Mouse (Mus musculus) heart, embryonic 14.5 days (tissue): ENCODE data around the gene Olfml2b. TPM values are rescaled to one million over a fixed set of nuclear protein-coding genes. Genes with fewer than 3 reads are reported as not detected.

ENCODE experiments used
- ATAC-seq: fragments of 200-750 bp; cut with Nextera tagmentation; 2 replicates; pipeline ENCODE4 v1.8.0; 2017; ENCODE audit warnings: low read depth, moderate TSS enrichment; ENCODE audit not compliant: insufficient number of reproducible peaks, insufficient read depth, low FRiP score
- H3K27ac ChIP-seq, 2 experiments: fragments of 200-500 bp in 1 of 2; fragments of 300-500 bp in 1 of 2; sonication (generic) in 1 of 2; replicated peaks in 1 of 2; 2 replicates each; pipeline ENCODE4 v1.5.1; 2012 to 2014; ENCODE audit warnings: low read depth in 2 of 2, low read length in 2 of 2, control low read depth in 1 of 2, mild to moderate bottlenecking in 1 of 2, mixed read lengths in 1 of 2; ENCODE audit not compliant: control insufficient read depth in 1 of 2, insufficient read depth in 1 of 2
- H3K27me3 ChIP-seq: fragments of 300-500 bp; sonication (generic); 2 replicates; pipeline ENCODE4 v1.6.1; 2014; ENCODE audit warnings: mild to moderate bottlenecking, low read length, control low read depth; ENCODE audit not compliant: control insufficient read depth, insufficient read depth
- H3K36me3 ChIP-seq: fragments of 300-500 bp; sonication (generic); 2 replicates; pipeline ENCODE4 v1.6.1; 2014; ENCODE audit warnings: mild to moderate bottlenecking, control low read depth, low read length, mixed read lengths; ENCODE audit not compliant: control insufficient read depth, insufficient read depth
- H3K4me1 ChIP-seq, 2 experiments: fragments of 200-500 bp in 1 of 2; fragments of 300-500 bp in 1 of 2; sonication (generic) in 1 of 2; 2 replicates each; pipeline ENCODE4 v1.6.1; 2012 to 2014; ENCODE audit warnings: low read length in 2 of 2, control low read depth in 1 of 2, mixed read lengths in 1 of 2; ENCODE audit not compliant: control insufficient read depth in 2 of 2, insufficient read depth in 2 of 2
- H3K4me2 ChIP-seq: fragments of 300-500 bp; sonication (generic); 2 replicates; pipeline ENCODE4 v1.6.1; 2014; ENCODE audit warnings: mild to moderate bottlenecking, low read length
- H3K4me3 ChIP-seq, 2 experiments: fragments of 200-500 bp in 1 of 2; fragments of 300-500 bp in 1 of 2; sonication (generic) in 1 of 2; 2 replicates each; pipeline ENCODE4 v1.5.1; 2012 to 2014; ENCODE audit warnings: low read length in 2 of 2, mild to moderate bottlenecking in 2 of 2, control low read depth in 1 of 2, low read depth in 1 of 2, moderate library complexity in 1 of 2; ENCODE audit not compliant: control insufficient read depth in 1 of 2, insufficient read depth in 1 of 2
- H3K9ac ChIP-seq: fragments of 300-500 bp; sonication (generic); 2 replicates; pipeline ENCODE4 v1.6.1; 2014; ENCODE audit warnings: mild to moderate bottlenecking, low read length
- H3K9me3 ChIP-seq: fragments of 300-500 bp; sonication (generic); 2 replicates; pipeline ENCODE4 v1.6.1; 2016; ENCODE audit warnings: low read length, control low read depth; ENCODE audit not compliant: control insufficient read depth
- WGBS: fragments of 180-500 bp; shearing (Covaris S2); extraction: QIAGEN DNeasy Blood & Tissue Kit; methylation state at CpG from one replicate; pipeline ENCODE4 v1.1.7; 2014; 5-methylcytosine and 5-hydroxymethylcytosine counted together
- polyA plus RNA-seq: library from polyadenylated mRNA; unstranded; fragments of >200 nt; fragmentation: Nextera tagmentation; extraction: Ambion mirVana; gene quantifications from 2 replicates; pipeline ENCODE4 v1.2.1, GENCODE M21; 2014

The Olfml2b gene
- polyA plus RNA-seq, 1 experiment from 2014 or later, result 33.1 TPM

DNA sequence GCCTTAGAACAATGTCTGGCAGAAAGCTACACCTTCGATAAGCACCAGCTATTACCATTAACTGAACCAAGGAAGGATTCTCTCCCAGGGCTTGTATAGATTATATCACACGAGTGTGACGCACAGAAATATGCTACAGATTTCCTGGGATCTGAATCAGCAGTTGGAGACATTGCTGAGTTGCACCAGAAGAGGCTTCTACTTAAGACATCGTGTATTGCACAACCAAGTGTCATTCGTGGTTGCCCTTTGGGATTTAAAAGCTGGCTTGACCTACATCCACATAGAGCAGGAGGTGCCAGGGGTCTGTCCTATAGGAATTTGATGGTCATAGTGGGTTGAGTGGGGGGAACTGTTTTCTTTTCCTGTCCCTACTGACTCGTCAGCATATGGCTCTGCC, 58.6 kb downstream of the Olfml2b start:
- Histone ChIP-seq H3K4me2 (no peak overlapping the region), H3K9ac (no peak overlapping the region), H3K4me3 (no peak overlapping the region), H3K9me3 (no peaks in the 10 kb centered on the region), H3K36me3 (0 out of 2 replicates have a peak, but pooled peaks cover 3% of the 10 kb centered on the region), H3K27me3 (no peaks in the 10 kb centered on the region), H3K27ac (no peak overlapping the region), H3K4me1 (peaks cover 3 to 7% of the 10 kb centered on the region in 2 experiments; a peak in 3 of 4 replicates)
- 89% methylated on average over 6 of the region's 6 CpGs for WGBS
- ATAC-seq, result no peak

DNA sequence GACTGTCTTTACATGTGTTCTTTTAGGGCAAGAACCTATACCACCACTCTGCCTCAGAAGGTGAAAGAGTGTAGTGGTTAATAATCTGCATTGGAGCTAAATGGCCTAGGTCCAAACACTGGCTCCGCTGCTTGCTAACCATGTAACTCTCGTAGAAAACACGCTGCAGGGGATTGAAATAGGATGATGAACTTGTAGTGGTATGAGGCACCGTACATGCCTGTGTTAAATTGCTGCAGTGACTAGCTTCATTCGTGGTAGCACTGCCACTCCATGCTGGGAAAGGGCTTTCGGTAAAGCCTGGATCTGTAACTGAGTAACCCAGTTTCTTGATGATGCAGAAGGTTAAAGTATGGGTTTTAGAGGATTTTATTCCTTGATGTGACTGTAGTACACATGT, 59.8 kb downstream of the Olfml2b start:
- no peak for ATAC-seq
- peaks cover 10% of the 10 kb centered on the region; the same call in 1 of the 2 replicates for H3K36me3 ChIP-seq
- H3K4me2 ChIP-seq, result no peak overlapping the region
- no peak overlapping the region for H3K9ac ChIP-seq
- H3K9me3 ChIP-seq, result no peaks in the 10 kb centered on the region
- H3K27ac ChIP-seq, result no peak overlapping the region
- H3K4me1 ChIP-seq, result peaks cover 2 to 11% of the 10 kb centered on the region in 2 experiments; a peak in 3 of 4 replicates
- no peak overlapping the region for H3K4me3 ChIP-seq
- 94% methylated on average over 6 of the region's 6 CpGs for WGBS
- no peaks in the 10 kb centered on the region for H3K27me3 ChIP-seq

DNA sequence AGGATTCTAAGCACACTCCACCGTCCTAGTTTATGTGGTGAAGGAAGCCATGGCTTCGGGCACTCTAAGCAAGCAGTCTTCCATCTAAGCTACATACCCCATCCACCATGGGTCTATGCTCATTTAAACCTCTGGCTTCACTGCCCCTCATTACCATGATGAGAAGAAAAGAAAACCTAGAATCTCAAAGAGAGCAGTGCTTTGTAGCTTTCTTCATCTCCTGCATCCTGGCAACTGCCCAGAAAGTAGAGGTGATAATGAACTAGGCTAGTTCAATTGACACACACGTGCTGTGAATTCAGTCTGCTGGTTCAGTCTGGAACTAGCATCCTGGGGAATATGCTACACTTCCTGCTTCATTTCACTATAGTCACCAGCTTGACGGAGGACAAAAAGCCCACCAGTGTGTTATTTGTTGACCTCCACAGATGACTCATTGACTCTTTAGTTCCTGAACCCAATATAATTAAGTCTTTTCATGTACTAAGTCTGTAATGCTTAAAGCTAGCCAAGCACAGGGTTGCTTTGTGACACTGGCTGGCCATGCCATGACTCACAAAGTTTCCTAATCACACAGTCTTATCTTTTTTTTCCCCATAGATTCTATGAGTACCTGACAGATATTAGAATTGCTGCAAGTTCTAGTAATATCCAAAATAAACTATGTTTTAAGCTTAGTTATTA, 60.7 kb downstream of the Olfml2b start:
- Histone ChIP-seq H3K9ac (no peak overlapping the region), H3K4me3 (no peak overlapping the region), H3K27ac (no peak overlapping the region), H3K36me3 (peaks cover 17% of the 10 kb centered on the region), H3K4me1 (peaks cover 2 to 7% of the 10 kb centered on the region in 2 experiments; a peak in 3 of 4 replicates), H3K9me3 (no peaks in the 10 kb centered on the region), H3K4me2 (no peak overlapping the region), H3K27me3 (no peaks in the 10 kb centered on the region)
- ATAC-seq, result no peak
- 60% methylated on average over 4 of the region's 4 CpGs for WGBS

DNA sequence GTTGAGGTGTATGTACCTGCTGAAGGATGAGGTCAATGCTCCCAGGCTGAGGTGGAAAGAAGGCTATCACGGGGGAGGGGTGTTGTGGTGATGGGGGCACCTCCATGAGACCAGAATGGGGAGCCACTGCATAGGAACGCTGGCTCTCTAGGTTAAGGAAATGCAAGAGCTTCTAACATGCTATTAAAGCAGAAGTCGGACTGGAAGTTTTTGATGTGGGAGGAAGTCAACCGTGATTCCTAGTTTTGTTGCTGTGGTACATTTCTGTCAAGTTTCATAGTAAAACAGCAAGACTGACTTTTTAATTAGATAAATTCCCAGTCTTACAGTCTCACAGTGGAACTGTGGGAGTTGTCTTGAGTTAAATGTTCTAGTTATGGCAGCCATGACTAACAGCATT, 61.7 kb downstream of the Olfml2b start:
- H3K9ac ChIP-seq, result no peak overlapping the region
- H3K27me3 ChIP-seq, result no peaks in the 10 kb centered on the region
- no peak overlapping the region for H3K27ac ChIP-seq
- peaks cover 2 to 7% of the 10 kb centered on the region in 2 experiments; a peak in 3 of 4 replicates for H3K4me1 ChIP-seq
- ATAC-seq, result no peak
- H3K9me3 ChIP-seq, result no peaks in the 10 kb centered on the region
- H3K4me3 ChIP-seq, result no peak overlapping the region
- WGBS, result 89% methylated on average over 4 of the region's 4 CpGs
- no peak overlapping the region for H3K4me2 ChIP-seq
- H3K36me3 ChIP-seq, result peaks cover 17% of the 10 kb centered on the region

DNA sequence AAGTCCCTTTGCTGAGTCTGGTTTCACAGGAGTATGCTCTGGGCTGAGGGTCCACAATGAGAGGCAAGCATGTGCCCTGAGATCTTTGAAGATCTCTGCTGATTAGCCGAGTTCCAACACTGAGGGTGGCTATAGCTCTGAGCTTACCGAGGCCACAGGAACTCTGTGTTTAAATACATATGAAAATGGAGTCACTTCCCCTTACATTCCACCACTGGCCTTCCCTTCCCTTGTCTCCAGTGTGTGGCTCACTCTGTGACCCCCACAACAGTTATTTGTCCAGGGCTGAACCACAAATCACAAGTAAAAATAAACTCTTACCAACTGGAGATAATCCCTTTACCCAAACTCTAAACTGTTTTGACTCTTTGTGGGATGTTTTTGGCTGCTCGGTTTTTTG, 64.7 kb downstream of the Olfml2b start:
- 74% methylated on average over 3 of the region's 3 CpGs for WGBS
- no peak overlapping the region for H3K4me3 ChIP-seq
- peak overlapping the region in 1 of 2 experiments; percentile 44; a peak in 2 of 4 replicates for H3K27ac ChIP-seq
- H3K9me3 ChIP-seq, result no peaks in the 10 kb centered on the region
- no peak overlapping the region for H3K4me2 ChIP-seq
- peaks cover 17% of the 10 kb centered on the region for H3K36me3 ChIP-seq
- H3K4me1 ChIP-seq, result peaks cover 2 to 7% of the 10 kb centered on the region in 2 experiments; a peak in 3 of 4 replicates
- H3K27me3 ChIP-seq, result no peaks in the 10 kb centered on the region
- H3K9ac ChIP-seq, result no peak overlapping the region
- no peak for ATAC-seq

DNA sequence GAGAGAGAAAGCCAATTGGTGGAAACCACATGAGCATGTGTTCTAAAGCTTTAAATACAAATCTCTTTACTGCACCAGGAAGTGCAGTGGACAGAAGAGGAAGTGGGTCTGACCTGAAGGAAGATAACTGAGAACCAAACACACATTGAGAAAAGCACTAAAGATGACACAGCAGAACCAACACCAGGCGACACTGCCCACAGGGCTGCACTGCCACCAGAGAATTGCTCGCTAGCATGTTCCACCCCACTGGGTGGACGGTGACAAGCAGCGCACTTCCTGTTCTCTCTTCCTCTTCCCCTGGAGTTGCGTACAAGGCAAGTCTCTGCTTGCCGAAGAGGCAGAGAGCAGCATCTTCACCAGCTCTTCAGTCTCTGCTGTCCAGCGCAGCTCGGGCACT, 65.1 kb downstream of the Olfml2b start:
- no peaks in the 10 kb centered on the region for H3K9me3 ChIP-seq
- H3K9ac ChIP-seq, result no peak overlapping the region
- 81% methylated on average over 8 of the region's 8 CpGs for WGBS
- no peak overlapping the region for H3K27ac ChIP-seq
- peaks cover 17% of the 10 kb centered on the region for H3K36me3 ChIP-seq
- no peak for ATAC-seq
- no peaks in the 10 kb centered on the region for H3K27me3 ChIP-seq
- peaks cover 2 to 7% of the 10 kb centered on the region in 2 experiments; a peak in 3 of 4 replicates for H3K4me1 ChIP-seq
- H3K4me3 ChIP-seq, result no peak overlapping the region
- no peak overlapping the region for H3K4me2 ChIP-seq

DNA sequence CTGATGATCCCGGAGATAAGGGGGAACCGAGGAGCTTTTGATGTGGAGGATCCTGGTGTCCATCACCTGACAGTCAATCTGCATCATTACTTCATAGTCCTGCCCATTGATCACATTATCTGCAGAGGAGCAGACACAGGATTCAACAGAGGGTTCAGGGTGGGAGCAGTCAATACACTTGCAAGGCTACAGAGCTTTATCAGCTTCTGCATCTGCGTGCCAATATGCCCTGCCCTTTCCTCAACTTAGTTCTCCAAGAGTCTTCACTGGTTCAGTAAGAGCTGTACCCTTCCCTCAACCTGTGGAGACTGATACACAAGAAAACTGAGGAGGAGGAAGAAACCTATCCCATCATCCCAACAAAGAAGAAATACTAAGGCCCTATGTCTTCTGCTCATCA, 65.6 kb downstream of the Olfml2b start:
- Histone ChIP-seq H3K36me3 (peaks cover 17% of the 10 kb centered on the region), H3K9me3 (no peaks in the 10 kb centered on the region), H3K4me1 (peaks cover 2 to 5% of the 10 kb centered on the region in 2 experiments; a peak in 3 of 4 replicates), H3K4me2 (no peak overlapping the region), H3K4me3 (no peak overlapping the region), H3K27ac (no peak overlapping the region), H3K9ac (no peak overlapping the region), H3K27me3 (no peaks in the 10 kb centered on the region)
- ATAC-seq, result no peak
- 85% methylated on average over 3 of the region's 3 CpGs for WGBS

DNA sequence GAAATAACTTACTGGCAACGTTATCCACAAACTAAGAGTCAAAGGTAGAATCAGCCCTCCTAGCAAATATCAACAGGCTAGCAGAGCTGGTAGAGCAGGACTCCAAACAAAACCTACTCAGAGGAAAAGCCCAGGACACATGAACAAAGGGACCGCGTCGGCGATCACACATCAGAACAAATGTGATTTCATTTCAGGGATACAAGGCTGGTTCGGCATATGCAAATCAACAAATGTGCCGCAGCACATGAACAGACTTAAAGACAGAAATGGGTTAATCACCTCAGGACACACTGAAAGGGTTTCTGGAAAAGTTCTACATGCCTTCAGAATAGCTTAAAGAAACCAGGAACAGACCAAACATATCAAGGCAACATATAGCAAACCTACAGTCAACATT, 67.4 kb downstream of the Olfml2b start:
- Histone ChIP-seq H3K27ac (no peak overlapping the region), H3K4me3 (no peak overlapping the region), H3K9ac (no peak overlapping the region), H3K4me1 (peaks cover 2 to 3% of the 10 kb centered on the region in 2 experiments; a peak in 2 of 4 replicates), H3K4me2 (no peak overlapping the region), H3K27me3 (no peaks in the 10 kb centered on the region), H3K36me3 (peaks cover 17% of the 10 kb centered on the region), H3K9me3 (no peaks in the 10 kb centered on the region)
- ATAC-seq, result no peak
- WGBS, result 94% methylated on average over 7 of the region's 7 CpGs
